Mouse (Mus musculus) heart, adult 9 months (tissue): Measurements from ENCODE around the gene Pnp2.
A peak's percentile ranks its signal among the peaks of the same experiment; 100 is the strongest.
"Not testable (repeated sequence)": the region's sequence is repeated elsewhere in the genome, so short reads cannot be mapped to it uniquely, and the experiment has no call there.

Experiments
- DNase-seq, 2 experiments: peaks; one replicate each; pipeline ENCODE4 v3.0.0; 2022; ENCODE audit warnings: low spot score in 2 of 2

Pnp2 gene

DNA sequence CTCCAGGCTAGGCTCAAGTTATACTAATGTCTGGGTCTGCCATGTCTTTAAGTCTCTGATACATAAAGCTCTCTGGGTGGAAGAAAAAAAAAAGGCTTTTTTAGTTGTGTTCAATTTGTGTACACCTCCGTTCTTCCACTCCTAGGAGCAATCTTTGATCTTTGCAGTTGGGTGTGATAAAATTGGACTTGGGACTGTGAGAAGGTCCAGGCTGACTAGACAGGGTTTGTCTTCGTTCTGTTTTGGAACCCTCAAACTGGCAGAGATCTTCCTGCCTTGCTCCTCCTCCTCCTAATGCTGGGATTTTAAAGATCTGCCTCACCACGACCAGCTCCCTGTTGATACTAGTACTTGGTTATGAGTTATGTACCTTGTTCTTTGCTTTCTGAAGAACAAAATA lies 1.4 kb downstream of the Pnp2 start:
- not testable (repeated sequence) for DNase-seq

DNA sequence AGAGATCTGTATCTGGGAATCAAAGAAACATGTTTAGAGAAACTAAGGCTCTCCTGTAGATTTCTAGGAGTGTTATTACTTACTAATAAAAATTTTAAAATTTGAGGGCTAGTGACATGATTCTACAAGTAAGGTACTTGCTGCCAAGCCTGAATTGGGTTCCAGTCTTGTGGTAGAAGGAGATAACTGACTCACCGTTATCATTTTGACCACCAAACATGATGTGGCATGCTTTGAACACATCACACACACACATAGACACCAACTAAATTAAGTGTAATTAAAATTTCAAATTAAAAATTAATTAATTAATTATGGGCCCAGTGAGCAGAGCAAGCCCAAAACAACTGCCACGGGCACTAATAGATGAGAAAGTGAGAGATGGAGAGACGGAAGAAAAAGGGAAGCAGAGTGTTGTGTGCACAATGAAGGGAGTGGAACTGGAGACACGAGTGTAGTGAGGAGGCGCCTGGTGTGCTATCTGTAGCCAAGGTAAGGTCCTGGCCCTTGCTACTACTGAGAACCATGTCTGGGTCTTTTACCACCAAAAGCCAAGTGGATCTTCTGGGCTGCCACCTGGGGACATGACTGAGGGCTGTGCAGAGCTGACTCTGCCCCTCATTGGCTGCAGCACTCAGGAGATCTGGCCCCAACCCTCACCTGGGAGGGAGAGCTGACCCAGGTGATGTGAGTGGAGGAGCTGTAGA lies 2.6 kb downstream of the Pnp2 start:
- not testable (repeated sequence) for DNase-seq

GRCm38 (mm10) chr14:50968216-50968980 lies 12.6 kb downstream of the Pnp2 start:
- no peak for DNase-seq

GRCm38 (mm10) chr14:50969041-50969440 lies 13.2 kb downstream of the Pnp2 start:
- no peak for DNase-seq

DNA sequence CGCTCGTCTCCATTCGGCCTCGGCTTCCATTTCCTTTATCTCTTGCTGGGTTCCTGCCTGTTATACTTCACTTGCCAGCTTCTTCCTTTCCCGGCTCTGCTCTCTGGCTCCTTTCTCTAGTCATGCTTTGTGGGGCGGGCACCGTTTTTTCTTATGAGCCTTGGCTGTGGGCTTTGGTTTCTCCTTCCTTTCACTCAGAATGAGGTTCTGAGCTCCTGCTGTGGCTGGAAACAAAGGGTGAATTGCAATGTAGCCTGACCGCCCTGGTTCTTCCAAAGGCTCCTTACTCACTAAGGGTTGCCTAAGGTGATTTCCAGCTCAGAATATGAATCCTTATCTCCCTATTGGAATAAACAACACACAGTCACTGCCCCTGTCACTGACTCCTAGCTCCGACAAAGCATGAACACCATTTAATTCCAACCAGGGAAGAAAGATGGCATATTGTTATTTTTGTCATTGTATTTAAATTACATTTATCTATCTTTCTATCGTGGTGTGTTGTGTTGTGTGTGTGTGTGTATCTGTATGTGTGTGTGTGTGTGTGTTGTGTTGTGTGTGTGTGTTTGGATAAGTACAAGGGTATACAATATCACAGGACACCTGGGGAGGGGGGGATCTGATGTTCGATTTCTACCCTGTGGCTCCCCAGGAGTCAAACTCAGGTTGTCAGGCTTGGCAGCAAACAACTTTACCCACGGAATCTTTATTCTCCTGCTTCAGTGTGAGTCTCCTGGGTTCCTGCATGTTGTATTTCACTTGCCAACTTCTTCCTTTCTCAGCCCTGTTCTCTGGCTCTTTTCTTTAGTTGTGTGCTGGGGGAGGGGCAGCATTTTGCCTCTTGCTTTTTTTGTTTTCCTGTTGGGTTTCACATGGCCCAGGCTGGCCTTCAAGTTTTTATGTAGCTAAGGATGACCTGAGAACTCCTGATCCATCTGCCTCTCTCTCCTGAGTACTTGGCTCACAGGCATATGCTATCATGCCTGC lies 14.1 kb downstream of the Pnp2 start:
- DNase-seq: peak; percentile 34 to 51

DNA sequence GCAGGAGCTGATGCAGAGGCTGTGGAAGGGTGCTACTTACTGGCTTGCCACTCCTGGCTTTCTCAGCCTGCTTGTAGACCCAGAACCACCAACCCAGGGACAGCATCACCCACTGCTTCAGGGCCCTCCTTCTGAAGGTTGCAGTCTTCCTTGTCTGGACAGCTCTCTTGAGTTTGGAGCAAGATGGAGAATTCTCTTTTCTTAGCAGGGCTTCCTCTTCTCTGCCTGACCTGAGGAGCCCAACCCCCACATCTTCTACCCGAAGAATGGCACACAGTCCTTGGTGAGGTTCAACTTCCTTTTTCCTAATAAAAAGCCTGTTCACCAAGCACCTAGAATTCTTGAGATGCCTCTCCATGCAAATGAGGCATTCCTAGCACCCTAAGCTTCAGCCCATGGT lies 15.0 kb downstream of the Pnp2 start:
- no peak for DNase-seq

GRCm38 (mm10) chr14:50973054-50973453 lies 17.3 kb downstream of the Pnp2 start:
- DNase-seq: not testable (repeated sequence)

GRCm38 (mm10) chr14:50973700-50974099 lies 17.9 kb downstream of the Pnp2 start:
- DNase-seq: no peak

GRCm38 (mm10) chr14:50975001-50975400 lies 19.2 kb downstream of the Pnp2 start:
- DNase-seq: no peak

DNA sequence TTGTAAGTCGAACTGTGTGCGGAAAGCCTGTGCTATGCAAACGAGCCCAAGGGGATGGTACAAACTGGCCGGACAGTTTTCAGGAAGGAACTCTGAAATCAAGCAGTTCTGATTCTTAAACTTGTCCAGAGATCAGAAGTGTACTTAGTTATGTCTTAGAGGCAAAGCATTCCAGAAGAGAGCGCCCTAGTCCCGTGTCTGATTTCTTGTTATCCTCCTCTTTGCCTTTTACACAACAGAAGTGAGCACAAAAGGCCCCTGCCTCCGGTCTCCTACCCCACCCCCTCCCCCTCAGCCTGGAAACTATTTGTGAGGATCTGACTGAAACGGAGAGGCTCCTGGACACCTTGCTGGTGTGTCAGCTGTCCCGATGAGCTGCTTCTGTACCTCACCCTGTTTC lies 20.9 kb downstream of the Pnp2 start:
- DNase-seq: peak in 1 of 2 experiments; percentile 33

DNA sequence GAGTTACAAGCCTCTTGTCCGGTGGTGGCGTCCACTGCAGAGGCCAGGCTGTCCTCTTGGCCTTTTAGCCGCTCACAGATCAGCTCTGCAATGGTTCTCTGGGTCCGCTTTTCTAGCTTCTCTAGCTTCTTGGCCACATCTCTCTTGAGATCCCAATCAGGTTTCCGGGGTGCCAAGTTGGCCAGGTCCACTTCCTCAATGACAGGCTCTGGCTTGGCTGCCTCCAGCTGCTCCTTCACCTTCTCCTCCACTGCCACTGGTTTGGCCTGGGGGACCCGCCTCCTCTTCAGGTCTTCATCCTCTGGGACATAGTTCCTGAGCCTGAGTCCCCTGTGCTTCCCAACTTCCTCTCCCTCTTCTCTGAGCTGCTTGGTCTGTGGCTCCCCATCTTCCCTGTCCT lies 22.7 kb downstream of the Pnp2 start:
- not testable (repeated sequence) for DNase-seq

GRCm38 (mm10) chr14:50979631-50980030 lies 23.8 kb downstream of the Pnp2 start:
- DNase-seq: no peak

GRCm38 (mm10) chr14:50981207-50981606 lies 25.4 kb downstream of the Pnp2 start:
- DNase-seq: no peak

DNA sequence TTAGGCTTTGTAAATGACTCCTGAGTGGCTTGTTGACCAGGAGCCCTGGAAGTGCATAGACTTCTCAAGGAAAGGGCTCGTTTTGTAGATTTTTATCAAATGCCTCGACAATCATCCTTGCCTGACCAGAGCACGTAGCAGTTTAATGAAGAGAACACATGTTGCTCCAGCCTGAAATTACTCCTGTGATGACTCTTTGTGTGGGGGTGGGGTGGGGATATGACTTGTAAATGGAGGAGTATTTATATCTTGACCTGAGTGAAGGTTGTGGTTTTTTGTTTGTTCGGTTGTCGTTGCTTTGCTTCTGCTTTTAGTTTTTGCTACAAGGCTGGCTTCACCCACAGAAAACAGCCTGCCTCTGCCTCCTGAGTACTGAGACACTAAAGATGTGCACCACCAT lies 26.0 kb downstream of the Pnp2 start:
- DNase-seq: peak; percentile 47 to 73

DNA sequence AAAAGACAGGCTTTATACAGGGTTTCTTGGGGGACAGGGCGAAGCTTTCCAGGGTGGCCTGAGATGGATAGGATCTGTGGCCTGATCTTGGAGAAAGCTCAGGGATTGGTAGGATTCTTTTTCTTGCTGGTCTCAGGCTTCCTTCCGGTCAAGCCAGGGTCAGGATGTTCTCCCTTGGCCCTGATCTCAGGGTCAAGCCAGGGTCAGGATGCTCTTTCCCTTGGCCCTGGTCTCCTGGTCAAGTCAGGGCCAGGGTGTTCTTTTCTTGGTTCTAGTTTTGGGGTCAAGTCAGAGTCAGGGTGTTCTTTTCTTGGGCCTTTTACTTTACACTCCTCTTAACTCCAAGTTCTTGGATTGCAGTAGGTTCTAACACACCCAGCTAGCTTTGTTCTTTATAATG lies 31.9 kb downstream of the Pnp2 start:
- peak in 1 of 2 experiments; percentile 69 for DNase-seq

DNA sequence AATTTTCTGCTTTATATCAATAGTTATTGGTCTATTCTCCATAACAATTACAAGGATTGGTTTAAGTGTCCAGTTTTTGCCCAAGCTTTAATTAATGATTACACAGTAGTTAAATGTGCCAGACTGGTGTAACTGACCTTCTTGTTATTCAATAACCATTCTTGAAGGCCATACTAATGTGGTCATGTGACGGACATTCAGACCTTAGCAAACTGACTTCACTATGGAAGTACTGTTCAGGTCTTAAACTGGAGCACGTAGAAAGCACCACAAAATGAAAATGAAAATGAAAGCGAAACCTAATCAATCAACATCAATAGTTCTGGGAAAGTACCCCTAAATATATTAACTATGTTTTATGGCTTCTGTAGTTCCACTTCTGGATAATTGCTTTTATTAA lies 35.2 kb downstream of the Pnp2 start:
- no peak for DNase-seq

- DNase-seq: peak in 1 of 2 experiments; percentile 49
Observed at GRCm38 (mm10) chr14:50997088-50997487, 41.3 kb downstream of the Pnp2 start.

- peak; percentile 51 to 84 for DNase-seq
Observed at GRCm38 (mm10) chr14:50997999-50998666, 42.3 kb downstream of the Pnp2 start.

DNA sequence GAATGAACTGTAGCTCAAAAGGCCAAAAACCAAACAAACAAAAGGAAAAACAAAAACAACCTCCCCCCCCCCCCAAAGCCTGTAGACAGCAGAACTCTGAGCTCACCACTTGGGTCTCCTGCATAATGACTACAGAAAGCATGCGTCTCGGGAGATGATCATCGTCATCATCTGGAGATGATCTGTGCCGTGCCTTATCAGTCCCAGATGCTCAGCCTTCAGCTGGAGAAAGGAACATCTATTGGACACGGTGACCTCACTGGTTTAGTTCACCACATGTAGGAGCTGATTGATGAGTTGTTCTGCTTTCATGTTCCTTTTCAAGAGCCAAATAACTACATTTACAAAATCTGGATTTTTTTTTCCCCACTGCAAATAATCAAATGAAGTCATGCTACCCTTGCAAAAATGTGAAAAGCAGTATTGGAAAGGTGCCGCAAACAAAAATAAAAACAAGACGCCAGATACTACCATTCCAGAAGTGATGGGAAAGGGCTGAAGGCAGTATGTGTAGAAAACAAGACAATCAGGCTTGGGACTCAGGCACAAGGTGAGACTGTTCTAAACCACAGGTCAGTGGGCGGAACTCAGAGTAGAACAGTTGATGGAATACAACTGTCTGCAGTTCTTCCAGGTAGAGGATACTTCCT lies 51.5 kb downstream of the Pnp2 start, which contains the start of gene Rnase10:
Rnase10 (plus strand) TSS at position 600 of the 650 bp plus-strand sequence.
- DNase-seq: no peak

GRCm38 (mm10) chr14:51007914-51008713 lies 52.3 kb downstream of the Pnp2 start:
- peak; percentile 87 for DNase-seq
